Comparison of ENCODE assay signal across 7 mouse cellular contexts in genomic region chr11:97662207-97662892, GRCm38 (mm10). TPM values are rescaled to one million over a fixed set of nuclear protein-coding genes. Genes with fewer than 3 reads are reported as not detected.
A peak's percentile ranks its signal among the peaks of the same experiment; 100 is the strongest.
DNase-seq lines count a peak whose midpoint lies in the region; ATAC-seq and TF ChIP-seq lines count a peak whose summit lies in the region.

No protein-coding gene starts in this region.

- no peaks in the 10 kb centered on the region for H3K9me3 ChIP-seq in MEL (replicated peaks; ENCODE audit: insufficient read depth, low read length)

- no peaks in the 10 kb centered on the region for H3K27me3 ChIP-seq in MEL (ENCODE audit: control insufficient read depth in 1 of 2, insufficient read depth in 2 of 2, low read length in 2 of 2)

- H3K9ac ChIP-seq in MEL (ENCODE audit: control insufficient read depth, low read depth, low read length, poor library complexity, severe bottlenecking) = peak overlapping the region; percentile 62

- H3K27ac ChIP-seq in MEL (ENCODE audit: control insufficient read depth, low read depth, low read length) = peak overlapping the region; percentile 6; the same call in 1 of the 2 replicates

- peak; percentile 83 for DNase-seq in CD4-positive, CD25-positive, alpha-beta regulatory T cell, adult 2 months (ENCODE audit: low read depth, low spot score)
- DNase-seq in MEL (ENCODE audit: low read depth, low spot score) = peak; percentile 85
- peak; percentile 59 for DNase-seq in forelimb bud, embryonic 11.5 days (ENCODE audit: low read depth, low spot score)
- peak; percentile 73 to 75 for DNase-seq in kidney, adult 8-10 months
- peak; percentile 67 for DNase-seq in lung, postnatal 14 days
- peak; percentile 65 for DNase-seq in testis, postnatal 10 days (ENCODE audit: low spot score)

- H3K4me1 ChIP-seq in MEL (ENCODE audit: control insufficient read depth in 1 of 2, insufficient read depth in 2 of 2, low read length in 2 of 2) = peaks cover 8 to 22% of the 10 kb centered on the region in 2 experiments

- ATAC-seq in megakaryocyte-erythroid progenitor cell, adult 5-6 weeks (replicated peaks; ENCODE audit: low FRiP score, low TSS enrichment, poor library complexity, severe bottlenecking) = no peak

- peaks cover 0 to 7% of the 10 kb centered on the region in 2 experiments; a peak in 2 of 4 replicates for H3K36me3 ChIP-seq in MEL (ENCODE audit: control insufficient read depth in 1 of 2, insufficient read depth in 2 of 2, low read length in 2 of 2)

- 0 out of 4 replicates have a peak, but pooled peaks of 1 of the 2 experiments have one; percentile 13 for TF ChIP-seq EP300 in MEL (IDR thresholded peaks at IDR 0.05; ENCODE audit: low read depth in 1 of 2, low read length in 2 of 2)

- TF ChIP-seq POLR2A in MEL (IDR thresholded peaks at IDR 0.05; ENCODE audit: control insufficient read depth in 1 of 2, insufficient read depth in 1 of 2, low read depth in 1 of 2, low read length in 2 of 2, poor library complexity in 1 of 2) = no peak; a peak in 1 of 4 replicates

- TF ChIP-seq RAD21 in MEL (IDR thresholded peaks at IDR 0.05; ENCODE audit: low read depth, low read length) = no peak

- peak overlapping the region; percentile 62 to 66 for H3K4me3 ChIP-seq in MEL (ENCODE audit: control insufficient read depth in 1 of 2, insufficient read depth in 1 of 2, low read depth in 2 of 2, low read length in 2 of 2)

- H3K79me2 ChIP-seq in MEL (ENCODE audit: control insufficient read depth, insufficient read depth, low read length, poor library complexity) = peaks cover 11% of the 10 kb centered on the region

- no peak for TF ChIP-seq CTCF in MEL (IDR thresholded peaks at IDR 0.05 in 2 of 3, conservative IDR thresholded peaks at IDR 0.05 in 1 of 3; ENCODE audit: control insufficient read depth in 1 of 3, insufficient read depth in 1 of 3, low read depth in 2 of 3, low read length in 3 of 3, poor library complexity in 1 of 3, severe bottlenecking in 1 of 3)

TF ChIP-seq in MEL, 35 proteins besides CTCF, POLR2A, EP300 and RAD21:
- TF ChIP-seq NRF1 (IDR thresholded peaks at IDR 0.05; ENCODE audit: insufficient read depth, low read depth, low read length, poor library complexity, severe bottlenecking) (no peak), ZNF384 (IDR thresholded peaks at IDR 0.05; ENCODE audit: low read depth, low read length) (0 out of 2 replicates have a peak, but pooled peaks have one; percentile 33), SIN3A (IDR thresholded peaks at IDR 0.05; ENCODE audit: low read length) (no peak; the same call in 1 of the 2 replicates), TAL1 (IDR thresholded peaks at IDR 0.05; ENCODE audit: low read length) (no peak), USF1 (IDR thresholded peaks at IDR 0.05; ENCODE audit: low read depth, low read length) (no peak), TCF12 (IDR thresholded peaks at IDR 0.05; ENCODE audit: low read depth, low read length) (peak; percentile 5; the same call in 1 of the 2 replicates), SMC3 (IDR thresholded peaks at IDR 0.05; ENCODE audit: low read depth, low read length) (no peak), GABPA (IDR thresholded peaks at IDR 0.05; ENCODE audit: low read depth, low read length) (no peak), MXI1 (IDR thresholded peaks at IDR 0.05; ENCODE audit: low read depth, low read length) (peak; percentile 59), MAZ (IDR thresholded peaks at IDR 0.05; ENCODE audit: low read depth, low read length) (peak; percentile 59; the same call in 1 of the 2 replicates), MYB (IDR thresholded peaks at IDR 0.05; ENCODE audit: low read depth, low read length) (no peak), ZC3H11A (IDR thresholded peaks at IDR 0.05; ENCODE audit: low read depth, low read length) (no peak), NELFE (IDR thresholded peaks at IDR 0.05; ENCODE audit: low read depth, low read length) (peak; percentile 29; the same call in 1 of the 2 replicates), ZKSCAN1 (IDR thresholded peaks at IDR 0.05; ENCODE audit: low read depth, low read length) (no peak), MAFK (IDR thresholded peaks at IDR 0.05; ENCODE audit: borderline replicate concordance, low read depth, low read length) (no peak), BHLHE40 (IDR thresholded peaks at IDR 0.05; ENCODE audit: borderline replicate concordance, low read depth, low read length) (no peak), ELF1 (IDR thresholded peaks at IDR 0.05; ENCODE audit: low read depth, low read length) (no peak), ZMIZ1 (IDR thresholded peaks at IDR 0.05; ENCODE audit: low read depth, low read length) (no peak), RCOR1 (IDR thresholded peaks at IDR 0.05; ENCODE audit: low read depth, low read length) (peak; percentile 33), CHD2 (IDR thresholded peaks at IDR 0.05; ENCODE audit: low read length) (no peak), USF2 (IDR thresholded peaks at IDR 0.05; ENCODE audit: borderline replicate concordance in 1 of 2, insufficient read depth in 1 of 2, low read depth in 1 of 2, low read length in 2 of 2) (no peak), CHD1 (IDR thresholded peaks at IDR 0.05; ENCODE audit: low read depth, low read length) (peak; percentile 82; the same call in 1 of the 2 replicates), JUND (IDR thresholded peaks at IDR 0.05; ENCODE audit: low read depth, low read length) (no peak), HCFC1 (IDR thresholded peaks at IDR 0.05; ENCODE audit: low read depth, low read length) (no peak), MAX (IDR thresholded peaks at IDR 0.05; ENCODE audit: low read length) (peak; percentile 68), E2F4 (IDR thresholded peaks at IDR 0.05; ENCODE audit: borderline replicate concordance, low read depth, low read length) (no peak)
TF ChIP-seq in MEL: peak in this region for 8.

RNA-seq across cellular contexts. Expression of gene Mllt6, which starts 0.9 kb away (rescaled TPM):
- 15.1 and 17.2 TPM in 2 replicates for total RNA-seq in MEL (2012; rRNA removed)
- 10 to 100 TPM in 1 of 2 experiments, not detected in 1; 17.6 TPM for polyA plus RNA-seq in MEL (2012; ENCODE audit: insufficient read depth in 1 of 2, insufficient read length in 2 of 2, low read depth in 1 of 2, low replicate concordance in 2 of 2, missing spikeins in 1 of 2)
- total RNA-seq in megakaryocyte-erythroid progenitor cell, adult 5-6 weeks (2014; fragmentation: Nextera tagmentation) = 5.4 and 6.1 TPM in 2 replicates
- total RNA-seq in megakaryocyte-erythroid progenitor cell, adult 5-6 weeks (2017) = 4.8 and 5.4 TPM in 2 replicates

RNA-seq across cellular contexts. Expression of gene Cisd3, which starts 23.3 kb away (rescaled TPM):
- total RNA-seq in MEL (2012; rRNA removed) = 1.5 and 1.7 TPM in 2 replicates
- polyA plus RNA-seq in MEL (2012; ENCODE audit: insufficient read depth in 1 of 2, insufficient read length in 2 of 2, low read depth in 1 of 2, low replicate concordance in 2 of 2, missing spikeins in 1 of 2) = 1 to 10 TPM in 1 of 2 experiments, not detected in 1; 6.1 TPM
- total RNA-seq in megakaryocyte-erythroid progenitor cell, adult 5-6 weeks (2014; fragmentation: Nextera tagmentation) = 10.1 TPM in 1 of 2 replicates, not detected in the other
- total RNA-seq in megakaryocyte-erythroid progenitor cell, adult 5-6 weeks (2017) = 15.9 TPM in 1 of 2 replicates, not detected in the other

RNA-seq across cellular contexts. Expression of gene Epop, which starts 32.8 kb away (rescaled TPM):
- not detected in 2 replicates for total RNA-seq in MEL (2012; rRNA removed)
- not detected for polyA plus RNA-seq in MEL (2012; ENCODE audit: insufficient read depth in 1 of 2, insufficient read length in 2 of 2, low read depth in 1 of 2, low replicate concordance in 2 of 2, missing spikeins in 1 of 2)
- total RNA-seq in megakaryocyte-erythroid progenitor cell, adult 5-6 weeks (2014; fragmentation: Nextera tagmentation) = 2.6 and 2.9 TPM in 2 replicates
- total RNA-seq in megakaryocyte-erythroid progenitor cell, adult 5-6 weeks (2017) = 0.61 and 2.6 TPM in 2 replicates

RNA-seq across cellular contexts. Expression of gene Pcgf2, which starts 37.9 kb away (rescaled TPM):
- 12.3 and 20.0 TPM in 2 replicates for total RNA-seq in MEL (2012; rRNA removed)
- 10 to 100 TPM in 1 of 2 experiments, not detected in 1; 38.7 TPM for polyA plus RNA-seq in MEL (2012; ENCODE audit: insufficient read depth in 1 of 2, insufficient read length in 2 of 2, low read depth in 1 of 2, low replicate concordance in 2 of 2, missing spikeins in 1 of 2)
- 6.8 and 19.0 TPM in 2 replicates for total RNA-seq in megakaryocyte-erythroid progenitor cell, adult 5-6 weeks (2014; fragmentation: Nextera tagmentation)
- 0.23 and 0.28 TPM in 2 replicates for total RNA-seq in megakaryocyte-erythroid progenitor cell, adult 5-6 weeks (2017)

RNA-seq across cellular contexts. Expression of gene Psmb3, which starts 40.8 kb away (rescaled TPM):
- 914 and 1,101 TPM in 2 replicates for total RNA-seq in MEL (2012; rRNA removed)
- polyA plus RNA-seq in MEL (2012; ENCODE audit: insufficient read depth in 1 of 2, insufficient read length in 2 of 2, low read depth in 1 of 2, low replicate concordance in 2 of 2, missing spikeins in 1 of 2) = 100 to 1,000 TPM in 1 of 2 experiments, not detected in 1; 648 TPM
- total RNA-seq in megakaryocyte-erythroid progenitor cell, adult 5-6 weeks (2014; fragmentation: Nextera tagmentation) = 226 and 360 TPM in 2 replicates
- total RNA-seq in megakaryocyte-erythroid progenitor cell, adult 5-6 weeks (2017) = 171 and 175 TPM in 2 replicates
